Mouse (Mus musculus) neural tube, embryonic 12.5 days (tissue): ENCODE data around the gene Nos3. TPM values are rescaled to one million over a fixed set of nuclear protein-coding genes. Genes with fewer than 3 reads are reported as not detected.

Experiments used
- ATAC-seq: fragments of 200-750 bp; cut with Nextera tagmentation; 2 replicates; pipeline ENCODE4 v1.8.0; 2017; ENCODE audit warnings: low read depth, mild to moderate bottlenecking, moderate TSS enrichment, moderate library complexity; ENCODE audit not compliant: low FRiP score
- H3K27ac ChIP-seq: fragments of 300-500 bp; sonication (generic); 2 replicates; pipeline ENCODE4 v1.5.1; 2016
- H3K27me3 ChIP-seq: fragments of 300-500 bp; sonication (generic); replicated peaks from 2 replicates; pipeline ENCODE4 v1.6.1; 2016; ENCODE audit warnings: mild to moderate bottlenecking
- H3K36me3 ChIP-seq: fragments of 300-500 bp; sonication (generic); 2 replicates; pipeline ENCODE4 v1.6.1; 2016; ENCODE audit warnings: mild to moderate bottlenecking
- H3K4me1 ChIP-seq: fragments of 300-500 bp; sonication (generic); 2 replicates; pipeline ENCODE4 v1.6.1; 2016
- H3K4me2 ChIP-seq: fragments of 300-500 bp; sonication (generic); replicated peaks from 2 replicates; pipeline ENCODE4 v1.6.1; 2016; ENCODE audit warnings: mild to moderate bottlenecking
- H3K4me3 ChIP-seq: fragments of 300-500 bp; sonication (generic); 2 replicates; pipeline ENCODE4 v1.5.1; 2016
- H3K9ac ChIP-seq: fragments of 300-500 bp; sonication (generic); 2 replicates; pipeline ENCODE4 v1.6.1; 2016; ENCODE audit warnings: mild to moderate bottlenecking
- H3K9me3 ChIP-seq: fragments of 300-500 bp; sonication (generic); 2 replicates; pipeline ENCODE4 v1.6.1; 2016; ENCODE audit warnings: mild to moderate bottlenecking
- WGBS: fragments of 180-500 bp; shearing (Covaris S2); methylation state at CpG from one replicate; pipeline ENCODE4 v1.1.7; 2016; 5-methylcytosine and 5-hydroxymethylcytosine counted together
- polyA plus RNA-seq: library from polyadenylated mRNA; unstranded; fragments of >200 nt; fragmentation: Nextera tagmentation; extraction: Ambion mirVana; gene quantifications from 2 replicates; pipeline ENCODE4 v1.2.1, GENCODE M21; 2016

Nos3 gene
- 9.2 and 9.4 TPM in 2 replicates for polyA plus RNA-seq

DNA sequence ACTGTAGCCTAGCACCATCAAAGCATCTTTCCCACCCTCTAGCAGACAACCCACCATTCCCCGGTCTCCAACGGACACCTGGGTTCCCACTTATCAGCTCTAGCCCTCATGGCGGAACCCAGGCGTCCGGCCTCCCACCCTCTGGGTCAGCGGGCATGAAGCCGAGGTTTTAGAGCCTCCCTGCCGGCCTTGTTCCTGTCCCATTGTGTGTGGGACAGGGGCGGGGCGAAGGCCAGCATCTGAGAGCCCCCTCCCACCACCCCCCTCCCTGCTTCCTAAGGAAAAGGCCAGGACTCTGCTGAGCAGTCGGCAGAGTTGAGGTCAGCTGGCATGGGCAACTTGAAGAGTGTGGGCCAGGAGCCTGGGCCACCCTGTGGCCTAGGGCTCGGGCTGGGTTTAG, at the start of gene Nos3:
Gene Nos3, plus strand, starts transcription at position 303 of the 400 bp plus-strand sequence.
- Histone ChIP-seq H3K27me3 (no peaks in the 10 kb centered on the region), H3K4me1 (peaks cover 2% of the 10 kb centered on the region; the same call in 1 of the 2 replicates), H3K4me3 (no peak within 1 kb of the TSS), H3K4me2 (0 out of 2 replicates have a peak within 1 kb of the TSS, but pooled peaks have one; percentile 30), H3K36me3 (no peaks in the 10 kb centered on the region), H3K27ac (no peak within 1 kb of the TSS), H3K9ac (no peak within 1 kb of the TSS), H3K9me3 (no peaks in the 10 kb centered on the region)
- ATAC-seq: no peak
- WGBS: 39% methylated on average over 12 of the region's 12 CpGs

DNA sequence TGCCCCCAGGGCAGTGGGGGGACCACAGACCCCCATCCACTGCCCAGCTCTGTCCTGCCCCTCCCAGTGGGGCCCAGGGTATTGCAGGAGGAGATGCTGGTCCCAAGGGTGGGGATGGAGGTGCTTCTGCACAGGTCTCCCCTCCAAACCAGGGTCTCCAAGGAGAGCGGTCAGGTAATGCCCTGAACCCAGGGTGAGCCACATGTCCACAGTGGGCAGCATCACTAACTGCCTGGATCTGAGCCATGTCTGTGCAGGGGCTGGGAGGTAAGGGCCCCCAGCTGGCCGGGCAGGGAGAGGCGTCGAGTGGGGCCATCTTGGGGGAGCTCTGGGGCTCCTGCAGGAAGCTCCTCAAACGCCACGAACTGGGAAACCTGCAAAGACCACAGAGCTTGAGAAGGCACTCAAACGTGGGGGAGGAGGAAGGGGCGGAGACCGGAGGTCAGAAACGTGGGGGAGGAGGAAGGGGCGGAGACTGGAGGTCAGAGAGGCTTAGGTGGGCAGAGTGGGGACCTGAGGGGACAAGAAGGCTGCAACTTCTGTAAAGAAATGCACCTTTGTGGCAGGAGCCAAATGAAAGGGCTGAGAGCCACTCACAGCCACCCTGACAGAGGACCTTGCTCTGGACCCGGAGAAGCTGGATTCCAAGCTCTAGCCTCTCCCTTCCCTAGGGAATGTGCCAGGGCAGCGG, 44.7 kb upstream of the Nos3 start:
- Histone ChIP-seq H3K9ac (peak overlapping the region; percentile 13; the same call in 1 of the 2 replicates), H3K36me3 (peaks cover 11% of the 10 kb centered on the region), H3K4me1 (peaks cover 38% of the 10 kb centered on the region), H3K4me3 (no peak overlapping the region), H3K27ac (no peak overlapping the region; the same call in 1 of the 2 replicates), H3K27me3 (no peaks in the 10 kb centered on the region), H3K9me3 (no peaks in the 10 kb centered on the region), H3K4me2 (peak overlapping the region; percentile 35)
- 16% methylated on average over 13 of the region's 13 CpGs for WGBS
- no peak; the same call in 1 of the 2 replicates for ATAC-seq

DNA sequence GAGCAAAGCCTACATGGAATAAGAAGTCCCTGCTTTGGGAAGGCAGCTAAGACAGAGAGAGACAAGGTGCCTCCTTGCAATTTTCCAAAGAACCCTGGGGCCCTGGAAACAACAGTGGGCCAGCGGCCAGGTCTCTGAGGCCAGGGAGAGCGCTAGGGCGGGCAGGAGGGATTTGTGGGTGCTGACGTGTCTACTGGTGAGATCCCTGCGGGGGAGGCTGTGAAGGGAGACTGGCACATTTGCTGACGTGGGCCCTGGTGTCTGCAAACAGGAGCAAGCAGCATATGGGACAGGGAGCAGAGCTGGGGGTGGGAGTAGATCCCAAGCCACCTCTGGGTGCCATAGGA, 44.2 kb upstream of the Nos3 start:
- no peak for ATAC-seq
- H3K27ac ChIP-seq: no peak overlapping the region
- H3K4me3 ChIP-seq: no peak overlapping the region
- H3K4me1 ChIP-seq: peaks cover 38% of the 10 kb centered on the region
- no peaks in the 10 kb centered on the region for H3K9me3 ChIP-seq
- no peaks in the 10 kb centered on the region for H3K27me3 ChIP-seq
- no peak overlapping the region; the same call in 1 of the 2 replicates for H3K9ac ChIP-seq
- peaks cover 16% of the 10 kb centered on the region for H3K36me3 ChIP-seq
- H3K4me2 ChIP-seq: peak overlapping the region; percentile 35
- WGBS: 37% methylated on average over 6 of the region's 6 CpGs

DNA sequence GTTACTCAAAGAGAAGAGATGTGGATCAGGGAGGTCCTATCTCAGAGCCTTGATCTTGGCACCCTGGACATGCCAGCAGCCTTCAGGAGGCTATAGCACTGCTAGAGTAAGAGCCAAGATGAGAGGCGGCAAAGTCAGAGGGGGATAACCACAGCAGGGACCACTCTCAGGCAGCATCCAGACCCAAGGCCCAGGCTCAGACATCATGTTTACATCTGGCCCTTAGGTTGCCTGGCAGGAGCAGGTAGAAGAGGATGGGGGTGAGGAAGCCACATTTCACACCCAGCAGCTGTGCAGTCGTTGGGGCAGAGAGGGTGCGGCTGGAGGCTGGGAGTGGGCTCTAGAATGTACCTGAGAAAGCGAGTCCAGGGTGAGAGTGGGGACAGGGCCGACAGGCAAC, 43.7 kb upstream of the Nos3 start:
- H3K4me1 ChIP-seq: peaks cover 38% of the 10 kb centered on the region
- peaks cover 20% of the 10 kb centered on the region for H3K36me3 ChIP-seq
- no peak overlapping the region for H3K27ac ChIP-seq
- no peak overlapping the region for H3K9ac ChIP-seq
- no peak for ATAC-seq
- no peaks in the 10 kb centered on the region for H3K27me3 ChIP-seq
- no peaks in the 10 kb centered on the region for H3K9me3 ChIP-seq
- 0 out of 2 replicates have a peak overlapping the region, but pooled peaks have one; percentile 39 for H3K4me2 ChIP-seq
- no peak overlapping the region for H3K4me3 ChIP-seq
- WGBS: 36% methylated on average over 5 of the region's 5 CpGs

DNA sequence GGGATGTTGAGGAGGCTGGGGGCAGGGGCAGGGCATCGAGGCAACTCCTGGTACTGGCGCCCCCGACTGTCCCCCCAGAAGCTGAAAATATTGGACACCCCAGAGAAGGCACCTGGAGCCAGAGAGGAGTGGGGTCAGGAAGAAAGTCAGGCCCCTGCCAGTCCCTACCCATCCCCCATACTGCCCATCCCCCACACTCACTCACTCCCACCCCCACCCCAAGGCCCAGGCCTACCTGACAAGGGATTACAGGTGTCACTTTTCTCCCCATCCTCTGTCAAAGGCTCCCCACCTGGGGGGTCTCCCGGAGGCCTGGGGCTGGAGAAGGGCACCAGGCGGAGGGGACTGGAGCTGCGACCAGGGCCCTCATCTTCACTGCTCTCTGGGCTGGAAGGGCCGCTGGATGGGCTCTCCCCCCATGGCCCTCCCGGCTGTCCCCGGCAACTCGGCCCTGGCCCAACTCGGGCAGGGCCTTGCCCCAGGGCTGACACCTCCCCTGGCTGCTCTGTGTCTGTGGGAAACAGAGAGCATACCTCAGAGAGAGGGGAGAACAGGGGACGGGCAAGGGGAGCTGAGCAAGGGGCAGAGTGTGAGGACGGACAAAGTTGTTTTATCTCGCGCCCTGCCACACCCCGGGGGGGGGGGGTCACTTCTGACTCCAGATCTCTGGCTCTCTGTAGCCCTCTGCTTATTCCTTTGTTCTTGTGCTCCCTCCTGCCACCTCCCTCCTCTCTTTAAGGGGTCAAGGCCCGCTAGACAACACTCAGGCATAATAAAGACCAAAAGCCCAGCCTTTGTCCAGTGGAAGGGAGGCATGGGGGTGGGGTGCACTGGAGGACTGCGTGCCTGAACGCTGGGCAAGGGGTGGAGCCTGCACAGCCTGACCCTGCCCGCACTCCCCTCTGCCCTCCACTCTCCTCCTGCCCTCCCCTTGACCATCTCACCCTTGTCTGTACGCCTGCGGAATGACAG, 42.6 kb upstream of the Nos3 start:
- Histone ChIP-seq H3K4me1 (peaks cover 38% of the 10 kb centered on the region), H3K36me3 (peaks cover 28% of the 10 kb centered on the region), H3K9me3 (no peaks in the 10 kb centered on the region), H3K9ac (peak overlapping the region; percentile 47), H3K27me3 (no peaks in the 10 kb centered on the region), H3K27ac (peak overlapping the region; percentile 3; the same call in 1 of the 2 replicates), H3K4me3 (no peak overlapping the region), H3K4me2 (peak overlapping the region; percentile 39)
- peak; percentile 38; the same call in 1 of the 2 replicates for ATAC-seq
- 5% methylated on average over 22 of the region's 22 CpGs for WGBS

DNA sequence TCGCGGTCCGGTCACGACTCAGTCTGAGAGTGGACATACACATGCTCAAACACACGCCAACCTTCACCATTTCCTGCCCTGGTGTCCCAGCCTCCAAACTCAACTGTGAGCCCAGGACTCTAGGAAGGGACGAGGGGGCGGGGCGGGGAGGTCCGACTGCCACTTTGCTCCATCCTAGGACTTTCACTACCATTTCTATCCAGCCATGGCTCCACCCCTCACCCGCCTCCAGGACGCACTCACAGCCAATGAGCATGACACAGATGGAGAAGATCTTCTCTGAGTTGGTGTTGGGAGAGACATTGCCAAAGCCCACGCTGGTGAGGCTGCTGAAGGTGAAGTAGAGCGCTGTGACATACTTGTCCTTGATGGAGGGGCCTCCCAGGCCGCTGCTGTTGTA, 39.4 kb upstream of the Nos3 start:
- WGBS: 44% methylated on average over 14 of the region's 14 CpGs
- Histone ChIP-seq H3K4me3 (no peak overlapping the region), H3K9ac (no peak overlapping the region), H3K4me2 (no peak overlapping the region), H3K27me3 (no peaks in the 10 kb centered on the region), H3K4me1 (peaks cover 59% of the 10 kb centered on the region), H3K36me3 (peaks cover 28% of the 10 kb centered on the region), H3K9me3 (no peaks in the 10 kb centered on the region), H3K27ac (no peak overlapping the region)
- no peak for ATAC-seq

DNA sequence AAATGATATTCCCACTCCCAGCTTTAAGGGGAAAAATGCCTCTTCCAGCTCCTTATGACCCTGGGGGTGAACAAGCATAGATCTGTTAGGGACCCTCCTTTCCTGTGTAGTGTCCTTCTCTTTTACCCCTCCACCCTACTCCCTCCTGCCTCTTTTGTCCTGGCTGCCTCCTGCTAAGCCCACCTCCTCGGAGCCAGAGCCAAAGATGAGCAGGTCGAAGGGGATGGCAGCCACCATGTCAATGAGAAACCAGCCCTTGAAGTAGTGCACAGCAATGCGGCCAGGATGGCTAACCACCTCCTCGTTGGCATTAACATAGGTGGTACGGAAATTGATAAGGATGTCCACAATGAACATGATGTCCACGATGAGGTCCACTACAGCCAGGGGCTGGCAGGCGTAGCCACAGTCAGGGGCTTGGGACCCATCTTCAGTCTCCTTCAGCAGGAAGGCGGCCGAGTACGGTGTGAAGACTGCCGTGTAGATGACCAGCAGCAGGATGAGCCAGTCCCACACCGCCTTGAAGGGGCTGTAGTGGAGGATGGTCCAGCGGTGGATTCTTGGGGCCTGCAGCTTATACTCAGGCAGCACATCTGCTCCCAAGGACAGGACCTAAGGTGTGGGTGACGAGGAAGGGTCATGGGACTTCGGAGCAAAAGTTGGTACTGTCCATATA, 38.3 kb upstream of the Nos3 start:
- WGBS: 92% methylated on average over 15 of the region's 15 CpGs
- Histone ChIP-seq H3K4me3 (no peak overlapping the region), H3K27ac (no peak overlapping the region), H3K36me3 (peaks cover 28% of the 10 kb centered on the region), H3K4me1 (peaks cover 53% of the 10 kb centered on the region), H3K27me3 (no peaks in the 10 kb centered on the region), H3K9ac (no peak overlapping the region), H3K4me2 (no peak overlapping the region), H3K9me3 (no peaks in the 10 kb centered on the region)
- ATAC-seq: no peak

DNA sequence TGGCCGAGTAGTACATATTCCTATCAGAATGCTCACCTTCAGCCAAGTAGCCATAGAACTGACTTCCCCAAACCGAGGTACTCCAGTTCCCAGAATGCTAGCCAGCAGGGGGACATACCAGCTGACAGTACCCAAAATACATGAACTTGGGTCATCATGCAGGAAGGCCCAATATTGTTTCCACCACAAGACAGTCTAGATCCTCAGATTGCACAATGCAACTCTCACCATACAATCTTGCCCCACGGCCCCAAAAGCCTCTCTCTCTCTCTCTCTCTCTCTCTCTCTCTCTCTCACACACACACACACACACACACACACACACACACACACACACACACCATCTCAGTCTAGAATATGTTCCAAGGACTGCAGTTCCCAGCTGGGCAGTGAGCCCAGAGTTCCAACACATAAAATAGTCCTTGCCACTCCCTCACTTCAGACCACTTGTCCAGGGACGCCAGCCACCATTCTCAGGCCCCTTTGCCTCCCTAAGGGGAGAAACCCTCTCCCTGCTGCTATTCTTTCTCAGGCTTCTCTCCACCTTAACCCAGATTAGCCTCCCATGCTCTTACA, 37.7 kb upstream of the Nos3 start:
- Histone ChIP-seq H3K4me2 (no peak overlapping the region), H3K36me3 (peaks cover 34% of the 10 kb centered on the region), H3K9ac (peak overlapping the region; percentile 38; the same call in 1 of the 2 replicates), H3K27me3 (no peaks in the 10 kb centered on the region), H3K4me1 (peaks cover 47% of the 10 kb centered on the region), H3K9me3 (no peaks in the 10 kb centered on the region), H3K4me3 (no peak overlapping the region), H3K27ac (no peak overlapping the region)
- ATAC-seq: no peak
- WGBS: 76% methylated on average over 4 of the region's 4 CpGs

DNA sequence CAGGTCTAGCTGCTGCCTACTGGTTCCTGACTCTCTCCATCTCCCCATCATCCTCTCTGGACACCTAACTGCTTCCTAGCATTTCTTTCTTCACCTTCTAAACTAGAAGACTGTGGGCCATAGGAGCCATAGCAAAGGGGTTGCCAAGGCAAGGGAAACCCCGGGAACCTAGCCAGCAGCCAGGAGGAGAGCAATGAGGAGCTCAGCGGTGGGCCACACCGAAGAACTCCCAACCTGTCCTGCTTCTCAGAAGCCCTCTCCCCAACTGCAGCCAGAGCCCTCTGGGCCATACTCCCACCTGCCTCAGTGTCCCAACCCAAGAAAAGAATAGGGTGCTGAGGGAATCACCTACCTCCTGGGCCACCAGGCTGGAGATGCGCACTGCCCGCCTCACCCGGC, 35.8 kb upstream of the Nos3 start:
- Histone ChIP-seq H3K4me3 (peak overlapping the region; percentile 25; the same call in 1 of the 2 replicates), H3K27ac (peak overlapping the region; percentile 82), H3K27me3 (no peaks in the 10 kb centered on the region), H3K9ac (peak overlapping the region; percentile 57), H3K4me1 (peaks cover 33% of the 10 kb centered on the region), H3K9me3 (no peaks in the 10 kb centered on the region), H3K4me2 (peak overlapping the region; percentile 71), H3K36me3 (peaks cover 42% of the 10 kb centered on the region)
- 64% methylated on average over 6 of the region's 6 CpGs for WGBS
- peak; percentile 16; the same call in 1 of the 2 replicates for ATAC-seq

DNA sequence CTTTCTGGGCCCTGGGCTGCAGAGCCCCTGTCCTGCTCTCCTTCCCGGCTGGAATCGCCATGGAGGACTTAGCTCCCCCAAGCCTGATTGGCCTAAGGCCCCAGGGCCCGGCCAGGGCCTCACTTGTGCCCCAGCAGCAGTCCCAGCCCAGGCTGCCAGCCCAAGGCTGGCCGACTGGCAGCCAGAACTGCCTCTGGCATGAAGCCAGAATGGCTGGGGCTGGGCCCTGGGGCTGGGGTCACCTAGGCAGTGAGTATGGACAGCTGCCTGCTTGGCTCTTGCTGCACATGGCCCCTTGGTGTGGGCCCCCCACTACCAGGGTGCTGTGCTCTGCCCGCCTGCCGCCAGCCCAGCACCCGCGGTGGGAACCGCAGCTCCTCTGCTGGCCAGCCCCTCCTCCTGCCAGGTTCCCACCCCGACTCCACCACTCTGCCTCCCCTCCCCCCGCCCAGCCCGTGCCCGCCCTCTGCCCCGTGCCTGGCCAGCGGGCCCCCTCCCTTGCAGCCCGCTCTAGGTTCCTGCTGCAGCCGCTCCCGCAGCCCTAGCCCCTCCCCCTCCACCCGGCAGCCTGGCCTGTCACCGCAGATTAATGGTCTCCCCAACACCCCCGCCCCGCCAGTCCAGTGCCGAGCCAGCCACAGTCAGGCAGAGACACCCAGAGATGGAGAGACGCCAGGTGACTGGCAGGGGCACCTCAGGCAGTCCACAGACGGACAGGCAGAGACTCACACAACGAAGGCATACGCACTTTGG, 35.2 kb upstream of the Nos3 start:
- peak overlapping the region; percentile 71 for H3K4me2 ChIP-seq
- no peaks in the 10 kb centered on the region for H3K9me3 ChIP-seq
- peak overlapping the region; percentile 82 for H3K27ac ChIP-seq
- peak; percentile 92 for ATAC-seq
- H3K9ac ChIP-seq: peak overlapping the region; percentile 57
- WGBS: 1% methylated on average over 27 of the region's 27 CpGs
- peaks cover 36% of the 10 kb centered on the region for H3K4me1 ChIP-seq
- H3K36me3 ChIP-seq: peaks cover 36% of the 10 kb centered on the region
- no peaks in the 10 kb centered on the region for H3K27me3 ChIP-seq
- peak overlapping the region; percentile 25 for H3K4me3 ChIP-seq

DNA sequence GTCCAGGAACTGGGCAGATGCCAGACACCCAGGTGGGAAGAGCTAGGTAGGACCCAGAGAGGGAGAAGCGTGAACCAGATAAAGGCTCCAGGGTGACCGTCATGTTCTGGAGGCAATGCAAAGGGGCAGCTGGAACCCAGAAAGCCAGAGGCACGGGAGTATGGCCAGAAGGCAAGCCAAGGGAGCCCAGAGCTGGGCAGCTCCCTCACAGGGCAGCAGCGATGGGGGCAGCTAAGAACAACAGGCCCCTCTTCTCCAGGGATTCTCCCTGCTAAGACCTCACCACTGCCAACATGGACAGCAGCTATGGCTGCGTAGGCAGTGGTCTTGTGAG, 34.7 kb upstream of the Nos3 start:
- H3K4me1 ChIP-seq: peaks cover 41% of the 10 kb centered on the region
- no peaks in the 10 kb centered on the region for H3K9me3 ChIP-seq
- 40% methylated on average over 5 of the region's 5 CpGs for WGBS
- peaks cover 31% of the 10 kb centered on the region for H3K36me3 ChIP-seq
- H3K9ac ChIP-seq: peak overlapping the region; percentile 57; the same call in 1 of the 2 replicates
- peak; percentile 34; the same call in 1 of the 2 replicates for ATAC-seq
- H3K4me2 ChIP-seq: peak overlapping the region; percentile 71
- H3K27me3 ChIP-seq: no peaks in the 10 kb centered on the region
- H3K27ac ChIP-seq: peak overlapping the region; percentile 82
- H3K4me3 ChIP-seq: 0 out of 2 replicates have a peak overlapping the region, but pooled peaks have one; percentile 25
